Mouse (Mus musculus) lung, postnatal 0 days (tissue): ENCODE data around the gene Nrcam. TPM values are rescaled to one million over a fixed set of nuclear protein-coding genes. Genes with fewer than 3 reads are reported as not detected.

Source experiments
- ATAC-seq: fragments of 200-750 bp; cut with Nextera tagmentation; 2 replicates; pipeline ENCODE4 v1.8.0; 2017; ENCODE audit warnings: moderate library complexity
- DNase-seq: peaks from one replicate; pipeline ENCODE4 v3.0.0-alpha.2; 2016; ENCODE audit warnings: low spot score
- H3K27ac ChIP-seq: fragments of 300-500 bp; sonication (generic); 2 replicates; pipeline ENCODE4 v1.5.1; 2014; ENCODE audit warnings: antibody characterized with exemption, mild to moderate bottlenecking, low read length, mixed read lengths
- H3K27me3 ChIP-seq: fragments of 300-500 bp; sonication (generic); replicated peaks from 2 replicates; pipeline ENCODE4 v1.6.1; 2014; ENCODE audit warnings: low read length, mixed read lengths; ENCODE audit not compliant: insufficient read depth
- H3K36me3 ChIP-seq: fragments of 300-500 bp; sonication (generic); 2 replicates; pipeline ENCODE4 v1.6.1; 2014; ENCODE audit warnings: low read length, mixed read lengths; ENCODE audit not compliant: insufficient read depth
- H3K4me1 ChIP-seq: fragments of 300-500 bp; sonication (generic); 2 replicates; pipeline ENCODE4 v1.6.1; 2014; ENCODE audit warnings: antibody characterized with exemption, low read depth, low read length, mixed read lengths; ENCODE audit not compliant: insufficient read depth
- H3K4me2 ChIP-seq: fragments of 300-500 bp; sonication (generic); replicated peaks from 2 replicates; pipeline ENCODE4 v1.6.1; 2014; ENCODE audit warnings: low read depth, mild to moderate bottlenecking, low read length, moderate library complexity, mixed read lengths
- H3K4me3 ChIP-seq: fragments of 300-500 bp; sonication (generic); 2 replicates; pipeline ENCODE4 v1.5.1; 2014; ENCODE audit warnings: low read depth, low read length
- H3K9ac ChIP-seq: fragments of 300-500 bp; sonication (generic); replicated peaks from 2 replicates; pipeline ENCODE4 v1.6.1; 2014; ENCODE audit warnings: low read depth, mild to moderate bottlenecking
- H3K9me3 ChIP-seq: fragments of 300-500 bp; sonication (generic); 2 replicates; pipeline ENCODE4 v1.6.1; 2016; ENCODE audit warnings: low read length, mixed read lengths
- CTCF ChIP-seq: IDR thresholded peaks from 2 replicates; pipeline ENCODE4 v1.5.1; 2016; ENCODE audit warnings: antibody characterized with exemption, mild to moderate bottlenecking
- EP300 ChIP-seq: IDR thresholded peaks from 2 replicates; pipeline ENCODE4 v1.6.1; 2016; ENCODE audit warnings: antibody characterized with exemption, mild to moderate bottlenecking, control low read depth
- WGBS: fragments of 180-500 bp; shearing (Covaris S2); extraction: QIAGEN DNeasy Blood & Tissue Kit; methylation state at CpG from one replicate; pipeline ENCODE4 v1.1.7; 2014; 5-methylcytosine and 5-hydroxymethylcytosine counted together
- polyA plus RNA-seq: library from polyadenylated mRNA; unstranded; fragments of >200 nt; fragmentation: Nextera tagmentation; extraction: Ambion mirVana; gene quantifications from 2 replicates; pipeline ENCODE4 v1.2.1, GENCODE M21; 2015

The Nrcam gene
- polyA plus RNA-seq, 1 experiment from 2014 or later, result 10.3 TPM

- Histone ChIP-seq H3K4me3 (peak overlapping the region; percentile 58), H3K9ac (peak overlapping the region; percentile 26), H3K36me3 (no peaks in the 10 kb centered on the region), H3K4me1 (peaks cover 7% of the 10 kb centered on the region; the same call in 1 of the 2 replicates), H3K9me3 (no peaks in the 10 kb centered on the region), H3K27me3 (0 out of 2 replicates have a peak, but pooled peaks cover 6% of the 10 kb centered on the region), H3K4me2 (peak overlapping the region; percentile 95), H3K27ac (no peak overlapping the region)
- DNase-seq (no peak), ATAC-seq (peak; percentile 53)
- TF ChIP-seq EP300 (no peak), CTCF (no peak)
- under 1% methylated on average over 56 of the region's 61 CpGs for WGBS
These were observed 881 bp downstream of the Nrcam start for GRCm38 (mm10) chr12:44329316-44330215.

GRCm38 (mm10) chr12:44330216-44330719 is 1.6 kb downstream of the Nrcam start:
- H3K9ac ChIP-seq, result no peak overlapping the region
- 6% methylated on average over 9 of the region's 9 CpGs for WGBS

GRCm38 (mm10) chr12:44337136-44337640 is 8.5 kb downstream of the Nrcam start:
- Histone ChIP-seq H3K9me3 (no peaks in the 10 kb centered on the region), H3K27ac (no peak overlapping the region), H3K27me3 (no peaks in the 10 kb centered on the region), H3K4me2 (no peak overlapping the region), H3K36me3 (no peaks in the 10 kb centered on the region), H3K4me3 (no peak overlapping the region), H3K9ac (no peak overlapping the region), H3K4me1 (no peaks in the 10 kb centered on the region)
- 87% methylated on average over 2 of the region's 2 CpGs for WGBS
- no peak for ATAC-seq
- TF ChIP-seq EP300 (no peak), CTCF (no peak)
- DNase-seq, result no peak

More at GRCm38 (mm10) chr12:44330216-44330719, 1.6 kb downstream of the Nrcam start:
- Histone ChIP-seq H3K4me2 (peak overlapping the region; percentile 95), H3K4me1 (peaks cover 7% of the 10 kb centered on the region; the same call in 1 of the 2 replicates), H3K27ac (no peak overlapping the region), H3K4me3 (peak overlapping the region; percentile 58), H3K36me3 (no peaks in the 10 kb centered on the region), H3K9me3 (no peaks in the 10 kb centered on the region), H3K27me3 (0 out of 2 replicates have a peak, but pooled peaks cover 6% of the 10 kb centered on the region)
- ATAC-seq (no peak), DNase-seq (no peak)
- TF ChIP-seq EP300 (no peak), CTCF (peak; percentile 31; the same call in 1 of the 2 replicates)

- WGBS, result 44% methylated on average over 8 of the region's 8 CpGs
- Histone ChIP-seq H3K4me3 (no peak overlapping the region), H3K9me3 (no peaks in the 10 kb centered on the region), H3K27me3 (no peaks in the 10 kb centered on the region), H3K27ac (no peak overlapping the region), H3K36me3 (no peaks in the 10 kb centered on the region), H3K4me1 (no peaks in the 10 kb centered on the region), H3K4me2 (no peak overlapping the region), H3K9ac (no peak overlapping the region)
- no peak for DNase-seq
- TF ChIP-seq CTCF, result no peak
- no peak for TF ChIP-seq EP300
- no peak for ATAC-seq
These were observed 9.5 kb downstream of the Nrcam start for GRCm38 (mm10) chr12:44338195-44338622.

- H3K4me1 ChIP-seq, result no peaks in the 10 kb centered on the region
- H3K4me2 ChIP-seq, result no peak overlapping the region
- H3K4me3 ChIP-seq, result no peak overlapping the region
- DNase-seq (no peak), ATAC-seq (no peak)
- no peak overlapping the region for H3K9ac ChIP-seq
- TF ChIP-seq CTCF, result no peak
- no peak for TF ChIP-seq EP300
- H3K27ac ChIP-seq, result no peak overlapping the region
- H3K27me3 ChIP-seq, result no peaks in the 10 kb centered on the region
- H3K9me3 ChIP-seq, result no peaks in the 10 kb centered on the region
- 74% methylated on average over 6 of the region's 6 CpGs for WGBS
- H3K36me3 ChIP-seq, result no peaks in the 10 kb centered on the region
These were observed 15.4 kb downstream of the Nrcam start for GRCm38 (mm10) chr12:44344075-44344474.

- Histone ChIP-seq H3K27ac (no peak overlapping the region), H3K9ac (no peak overlapping the region), H3K4me3 (no peak overlapping the region), H3K27me3 (no peaks in the 10 kb centered on the region), H3K36me3 (no peaks in the 10 kb centered on the region), H3K4me1 (no peaks in the 10 kb centered on the region), H3K9me3 (no peaks in the 10 kb centered on the region), H3K4me2 (no peak overlapping the region)
- 49% methylated on average over 5 of the region's 5 CpGs for WGBS
- no peak for TF ChIP-seq EP300
- no peak for TF ChIP-seq CTCF
- DNase-seq (no peak), ATAC-seq (no peak)
These were observed 16.6 kb downstream of the Nrcam start for GRCm38 (mm10) chr12:44345251-44345650.
